Mouse (Mus musculus) testis, postnatal 10 days (tissue): Measurements from ENCODE around the gene Sertad4.

Experiments
- DNase-seq: peaks from one replicate; pipeline ENCODE4 v3.0.0; 2021; ENCODE audit warnings: low spot score

The Sertad4 gene

DNA sequence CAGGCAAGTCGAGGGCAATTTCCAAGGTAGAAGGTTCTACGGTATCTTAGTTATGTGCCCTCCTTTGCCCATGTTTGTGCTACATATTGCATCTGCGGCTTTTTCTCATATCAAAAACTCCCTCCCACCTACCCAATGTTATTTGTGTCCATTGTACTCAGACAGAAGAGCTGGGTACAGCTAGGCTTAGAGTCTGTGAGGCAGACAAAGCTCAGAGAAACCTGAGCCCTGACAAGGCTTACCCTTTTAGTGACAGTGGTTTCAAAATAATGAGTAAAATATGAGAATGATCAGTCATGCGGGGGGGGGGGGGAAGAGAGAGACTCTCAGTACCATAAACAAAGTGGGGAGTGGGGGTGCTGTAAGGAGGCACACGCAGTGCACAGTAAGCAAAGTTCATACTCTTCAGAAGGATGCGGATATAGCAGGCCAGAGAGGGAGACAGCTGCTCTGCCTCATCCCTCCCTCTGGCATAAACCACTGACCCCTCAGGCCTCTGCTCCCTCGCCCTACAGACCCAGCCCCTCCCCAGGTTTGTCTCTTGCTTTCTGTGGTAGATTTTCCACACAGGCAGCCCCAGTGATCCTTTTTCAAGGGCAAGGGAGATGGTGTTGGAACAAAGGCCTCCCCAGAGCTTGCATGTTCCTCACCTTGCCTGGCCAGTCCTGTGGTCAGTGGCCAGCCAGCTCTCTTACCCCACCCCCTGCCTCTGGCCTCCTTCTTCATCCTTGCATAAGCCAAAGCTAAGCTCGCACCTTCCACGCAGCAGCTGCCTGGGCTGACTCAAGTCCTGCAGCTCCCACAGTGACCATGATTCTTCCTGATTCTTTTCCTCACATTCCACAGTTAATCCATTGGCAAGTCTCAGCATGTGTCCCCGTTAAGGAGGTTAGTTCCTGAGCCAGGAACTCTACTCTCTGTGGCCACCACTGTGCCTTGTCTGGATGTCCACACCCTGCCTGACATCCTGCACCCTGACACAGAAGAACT is 49.1 kb downstream of the Sertad4 start:
- no peak for DNase-seq

DNA sequence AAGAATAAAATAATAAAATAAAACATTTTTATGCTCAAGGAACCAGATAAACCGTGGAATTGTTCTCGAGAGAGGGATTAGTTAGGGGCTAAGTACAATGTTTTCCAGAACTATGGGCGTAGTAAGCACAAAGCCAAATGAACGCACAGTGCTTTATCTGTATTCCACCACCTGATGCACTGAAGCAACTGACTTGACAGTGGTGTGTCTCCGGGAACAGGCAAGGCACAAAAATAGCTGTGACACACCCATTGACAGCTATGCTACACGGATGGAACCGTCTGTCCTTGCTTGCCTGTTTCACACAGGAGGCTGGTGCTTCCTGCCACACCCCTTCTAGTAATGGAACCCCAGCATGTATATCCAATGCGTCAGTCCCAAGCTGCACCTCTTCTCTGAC is 55.2 kb downstream of the Sertad4 start:
- DNase-seq = no peak

DNA sequence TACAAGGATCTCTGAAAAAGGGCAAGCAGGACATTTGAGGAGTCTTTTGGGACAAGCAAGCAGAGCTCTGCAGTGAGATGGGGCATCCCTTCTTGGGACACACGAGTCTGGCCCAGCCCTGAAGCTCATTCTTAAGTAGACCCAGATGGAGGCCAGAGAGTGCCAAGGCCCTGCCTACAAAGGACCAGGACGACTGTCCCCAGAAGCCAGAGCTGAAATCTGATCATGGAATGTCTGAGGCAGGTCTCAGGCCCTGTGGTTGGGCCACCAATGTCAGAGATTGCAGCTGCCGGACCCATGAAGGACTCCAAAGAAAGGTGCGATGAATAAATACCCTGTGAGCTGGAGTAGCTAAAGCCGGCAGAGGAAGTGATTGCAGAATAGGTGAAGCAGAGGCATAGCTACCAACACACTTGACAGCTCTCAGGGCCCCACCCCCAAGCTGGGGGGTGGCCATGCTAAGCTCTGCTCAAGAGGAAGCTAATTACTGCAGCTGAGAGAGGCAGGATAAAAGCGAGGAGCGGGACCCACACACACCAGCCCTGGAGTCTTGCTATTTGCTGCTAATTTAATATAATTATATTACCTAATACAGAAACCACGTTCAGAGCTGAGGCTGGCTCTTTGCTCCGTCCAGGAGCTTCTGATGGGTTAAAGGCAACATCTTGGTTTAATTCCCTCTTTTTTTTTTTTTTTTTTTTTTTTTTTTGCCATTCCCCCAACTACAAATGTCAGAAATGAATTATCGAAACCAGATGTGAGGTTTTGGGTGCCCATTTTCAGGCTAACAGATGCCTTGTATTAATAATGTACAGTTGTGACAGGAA is 56.2 kb downstream of the Sertad4 start:
- no peak for DNase-seq

DNA sequence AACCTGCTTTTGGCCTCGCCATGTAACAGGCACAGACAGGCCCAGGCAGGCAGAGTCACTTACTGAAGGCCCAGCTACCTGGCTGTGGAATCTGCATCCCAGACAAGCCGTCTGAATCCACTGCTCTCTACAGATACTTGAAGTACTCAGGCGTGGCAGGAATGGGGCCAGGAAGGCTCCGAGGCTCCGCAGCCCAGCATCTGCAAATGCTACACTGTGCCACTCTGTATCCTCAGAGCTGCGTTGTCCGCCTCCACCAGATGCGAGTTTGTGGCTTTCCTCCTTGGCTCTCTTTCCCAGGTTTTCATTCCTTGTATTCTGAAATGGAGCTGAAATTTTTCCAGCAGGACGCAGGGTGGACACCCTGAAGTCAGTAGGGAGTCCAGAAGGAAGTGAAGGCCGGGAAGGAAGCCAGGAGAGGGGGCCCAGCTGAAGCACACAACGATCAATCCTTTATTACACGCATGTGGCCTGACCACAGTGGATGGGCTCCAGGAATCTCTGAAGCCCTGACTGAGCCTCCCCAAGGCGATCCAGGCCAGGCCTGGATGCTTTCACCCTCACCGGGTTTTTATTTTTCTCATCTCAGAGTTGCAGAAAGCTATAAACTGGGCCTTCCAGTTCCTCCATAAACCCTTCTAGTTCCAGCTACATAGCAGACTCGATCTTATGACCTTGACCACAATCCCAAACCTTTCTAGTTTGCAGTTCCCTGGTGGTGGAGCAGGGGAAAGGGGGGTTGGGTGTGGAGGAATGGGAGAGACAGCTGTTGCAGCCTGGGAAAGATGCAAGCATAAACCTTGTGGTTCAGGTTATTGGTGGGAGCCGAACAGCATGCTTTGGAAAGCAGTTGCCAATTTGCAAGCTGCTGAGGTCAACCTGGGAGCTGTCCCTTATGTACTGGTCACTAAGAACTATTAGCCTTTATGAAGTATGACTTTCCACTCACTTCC is 57.1 kb downstream of the Sertad4 start:
- peak; percentile 70 for DNase-seq

- DNase-seq = no peak
Observed at GRCm38 (mm10) chr1:192797011-192797274, 58.6 kb downstream of the Sertad4 start.

DNA sequence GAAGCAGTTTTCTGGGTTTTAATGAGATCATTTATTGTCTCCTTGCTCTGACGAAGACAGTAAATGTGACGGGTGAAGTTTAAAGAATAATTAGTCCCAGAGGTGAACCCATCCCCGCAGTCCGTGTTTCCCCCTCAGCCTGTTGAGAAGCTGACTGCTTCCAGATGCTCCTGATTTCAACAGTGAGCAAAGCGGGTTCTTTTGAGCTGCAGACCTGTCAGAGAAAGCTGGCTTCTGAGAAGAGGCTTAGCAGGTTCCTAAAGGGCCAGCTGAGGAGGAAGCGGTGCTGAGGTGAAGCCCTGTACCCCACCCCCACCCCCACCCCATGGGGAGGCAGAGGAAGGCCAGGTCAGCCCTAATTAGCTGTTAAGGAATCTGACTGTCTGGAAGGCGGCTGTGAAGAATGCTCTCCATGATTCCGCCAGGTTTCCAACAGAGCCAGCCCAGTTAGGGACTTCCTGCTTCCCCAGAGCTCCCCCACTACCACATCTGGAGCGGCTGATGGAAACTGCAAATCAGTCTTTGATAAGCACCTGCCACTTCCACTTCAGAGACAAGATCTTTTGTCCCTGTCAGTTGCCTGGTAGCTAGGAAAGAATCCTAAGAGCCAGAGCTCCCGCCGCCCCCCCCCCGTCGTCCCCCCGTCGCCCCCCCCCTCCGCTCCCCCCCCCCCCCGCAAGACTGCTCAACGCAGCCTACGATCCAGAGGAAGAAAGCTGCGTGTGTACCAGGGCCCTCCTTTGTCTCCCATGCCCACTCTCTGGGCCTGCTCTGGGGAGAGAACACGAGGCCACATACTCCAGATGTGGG is 59.1 kb downstream of the Sertad4 start:
- no peak for DNase-seq

GRCm38 (mm10) chr1:192794957-192795745 is 60.4 kb downstream of the Sertad4 start:
- peak; percentile 63 for DNase-seq
